Mouse (Mus musculus) naive thymus-derived CD4-positive, alpha-beta T cell, adult 2 months (primary cell): ENCODE measurements around the gene Olfr1100.

Experiments used
- DNase-seq: peaks from one replicate; pipeline ENCODE4 v3.0.0-alpha.2; 2011; ENCODE audit warnings: low read depth

Gene Olfr1100

GRCm38 (mm10) chr2:86979854-86980253, at the start of gene Olfr1100:
Gene Olfr1100 (minus strand): TSS chr2:86979954.
- DNase-seq = no peak

DNA sequence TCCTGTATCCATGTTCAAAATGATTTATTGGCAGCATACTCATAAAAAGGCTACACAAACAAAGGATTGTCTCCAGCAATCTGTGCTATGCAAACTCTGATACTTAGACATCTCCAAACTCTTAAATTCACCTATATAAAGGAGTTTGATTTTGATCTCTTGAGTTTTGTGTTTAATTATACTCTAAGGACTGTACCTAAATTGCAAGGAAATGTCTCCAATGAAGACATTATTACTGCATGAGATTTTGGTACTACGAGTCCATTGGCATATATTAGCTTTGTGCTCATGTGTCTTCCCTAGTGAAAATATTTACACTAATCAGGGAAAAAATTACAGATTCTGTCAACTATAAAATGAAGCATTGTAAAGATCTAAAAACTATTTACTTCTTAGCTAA, 47.2 kb upstream of the Olfr1100 start, which contains the start of gene Olfr1104:
TSS of gene Olfr1104 (minus strand) at position 101 of the 400 bp plus-strand sequence.
- no peak for DNase-seq

- DNase-seq = no peak
Measured at GRCm38 (mm10) chr2:86998098-86998497, 18.3 kb upstream of the Olfr1100 start, which contains the start of gene Olfr1102. Gene Olfr1102 (plus strand): TSS chr2:86998398.

DNA sequence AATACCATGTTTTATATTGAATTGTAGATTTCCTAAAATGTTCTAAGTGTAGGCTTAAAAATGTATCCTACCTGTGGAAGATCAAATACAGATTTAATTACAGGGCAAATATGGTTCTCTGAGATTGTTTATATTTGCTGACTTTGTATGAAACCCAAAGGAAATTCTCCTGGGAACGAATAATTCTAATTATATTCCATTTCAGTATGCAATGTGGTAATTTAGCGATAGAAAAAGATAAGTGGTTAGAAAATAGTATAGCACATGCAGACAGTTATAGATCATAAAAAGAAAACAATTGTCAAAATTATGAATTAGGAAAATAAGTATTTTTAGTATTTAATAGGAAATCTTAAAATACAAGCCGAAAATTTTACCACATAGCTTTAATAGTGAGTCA, 11.4 kb upstream of the Olfr1100 start, which contains the start of gene Olfr1101:
TSS of gene Olfr1101 (minus strand) at position 101 of the 400 bp plus-strand sequence.
- no peak for DNase-seq

GRCm38 (mm10) chr2:86960593-86960992, 19.2 kb downstream of the Olfr1100 start, which contains the start of gene Olfr1099:
Gene Olfr1099 (minus strand): TSS chr2:86960693.
- DNase-seq = no peak

- DNase-seq = no peak
Measured at GRCm38 (mm10) chr2:86926557-86926956, 53.2 kb downstream of the Olfr1100 start.
